Mouse (Mus musculus): ENCODE measurements around the gene Olfr784.

- TF ChIP-seq CTCF (IDR thresholded peaks at IDR 0.05; ENCODE audit: borderline replicate concordance, extremely low read depth, insufficient read depth, insufficient read length) (no peak), POLR2A (IDR thresholded peaks at IDR 0.05; ENCODE audit: borderline replicate concordance, extremely low read depth, insufficient read depth, insufficient read length, poor library complexity, severe bottlenecking) (no peak)
Measured at GRCm38 (mm10) chr10:129348550-129348949, 35.3 kb upstream of the Olfr784 start, which contains the start of gene Olfr782.

Measured in brain, embryonic 14.5 days (tissue).